Mouse (Mus musculus) lung, postnatal 0 days (tissue): ENCODE data around the gene Gm18596. TPM values are rescaled to one million over a fixed set of nuclear protein-coding genes. Genes with fewer than 3 reads are reported as not detected.
A peak's percentile ranks its signal among the peaks of the same experiment; 100 is the strongest.
"Not testable (repeated sequence)": the region's sequence is repeated elsewhere in the genome, so short reads cannot be mapped to it uniquely, and the experiment has no call there.

Source experiments
- ATAC-seq: fragments of 200-750 bp; cut with Nextera tagmentation; 2 replicates; pipeline ENCODE4 v1.8.0; 2017; ENCODE audit warnings: moderate library complexity
- DNase-seq: peaks from one replicate; pipeline ENCODE4 v3.0.0-alpha.2; 2016; ENCODE audit warnings: low spot score
- H3K27ac ChIP-seq: fragments of 300-500 bp; sonication (generic); 2 replicates; pipeline ENCODE4 v1.5.1; 2014; ENCODE audit warnings: antibody characterized with exemption, mild to moderate bottlenecking, low read length, mixed read lengths
- H3K27me3 ChIP-seq: fragments of 300-500 bp; sonication (generic); replicated peaks from 2 replicates; pipeline ENCODE4 v1.6.1; 2014; ENCODE audit warnings: low read length, mixed read lengths; ENCODE audit not compliant: insufficient read depth
- H3K36me3 ChIP-seq: fragments of 300-500 bp; sonication (generic); 2 replicates; pipeline ENCODE4 v1.6.1; 2014; ENCODE audit warnings: low read length, mixed read lengths; ENCODE audit not compliant: insufficient read depth
- H3K4me1 ChIP-seq: fragments of 300-500 bp; sonication (generic); 2 replicates; pipeline ENCODE4 v1.6.1; 2014; ENCODE audit warnings: antibody characterized with exemption, low read depth, low read length, mixed read lengths; ENCODE audit not compliant: insufficient read depth
- H3K4me2 ChIP-seq: fragments of 300-500 bp; sonication (generic); replicated peaks from 2 replicates; pipeline ENCODE4 v1.6.1; 2014; ENCODE audit warnings: low read depth, mild to moderate bottlenecking, low read length, moderate library complexity, mixed read lengths
- H3K4me3 ChIP-seq: fragments of 300-500 bp; sonication (generic); 2 replicates; pipeline ENCODE4 v1.5.1; 2014; ENCODE audit warnings: low read depth, low read length
- H3K9ac ChIP-seq: fragments of 300-500 bp; sonication (generic); replicated peaks from 2 replicates; pipeline ENCODE4 v1.6.1; 2014; ENCODE audit warnings: low read depth, mild to moderate bottlenecking
- H3K9me3 ChIP-seq: fragments of 300-500 bp; sonication (generic); 2 replicates; pipeline ENCODE4 v1.6.1; 2016; ENCODE audit warnings: low read length, mixed read lengths
- CTCF ChIP-seq: IDR thresholded peaks from 2 replicates; pipeline ENCODE4 v1.5.1; 2016; ENCODE audit warnings: antibody characterized with exemption, mild to moderate bottlenecking
- EP300 ChIP-seq: IDR thresholded peaks from 2 replicates; pipeline ENCODE4 v1.6.1; 2016; ENCODE audit warnings: antibody characterized with exemption, mild to moderate bottlenecking, control low read depth
- whole genome bisulfite sequencing: fragments of 180-500 bp; shearing (Covaris S2); extraction: QIAGEN DNeasy Blood & Tissue Kit; methylation state at CpG from one replicate; pipeline ENCODE4 v1.1.7; 2014; 5-methylcytosine and 5-hydroxymethylcytosine counted together
- polyA plus RNA-seq: library from polyadenylated mRNA; unstranded; fragments of >200 nt; fragmentation: Nextera tagmentation; extraction: Ambion mirVana; gene quantifications from 2 replicates; pipeline ENCODE4 v1.2.1, GENCODE M21; 2015

Gm18596 gene
- polyA plus RNA-seq, 1 experiment from 2014 or later: not detected

GRCm38 (mm10) chr10:77735928-77736327 lies 6.5 kb downstream of the Gm18596 start:
- Histone ChIP-seq H3K9ac (no peak overlapping the region), H3K27ac (no peak overlapping the region), H3K4me3 (no peak overlapping the region), H3K36me3 (no peaks in the 10 kb centered on the region), H3K9me3 (no peaks in the 10 kb centered on the region), H3K27me3 (no peaks in the 10 kb centered on the region), H3K4me2 (no peak overlapping the region), H3K4me1 (no peaks in the 10 kb centered on the region)
- WGBS: 86% methylated on average over 1 of the region's 1 CpGs
- TF ChIP-seq EP300 (no peak), CTCF (no peak)
- ATAC-seq (no peak), DNase-seq (no peak)

- DNase-seq: no peak
- Histone ChIP-seq H3K27me3 (no peaks in the 10 kb centered on the region), H3K4me2 (no peak overlapping the region), H3K4me1 (no peaks in the 10 kb centered on the region), H3K9ac (no peak overlapping the region), H3K9me3 (no peaks in the 10 kb centered on the region), H3K36me3 (no peaks in the 10 kb centered on the region), H3K27ac (no peak overlapping the region), H3K4me3 (no peak overlapping the region)
- no peak for ATAC-seq
- TF ChIP-seq CTCF: peak; percentile 49
- TF ChIP-seq EP300: no peak
- WGBS: 31% methylated on average over 4 of the region's 4 CpGs
Observed at GRCm38 (mm10) chr10:77729241-77729640, 13.2 kb downstream of the Gm18596 start.

- no peak overlapping the region for H3K4me2 ChIP-seq
- no peak overlapping the region for H3K27ac ChIP-seq
- H3K9me3 ChIP-seq: no peaks in the 10 kb centered on the region
- ATAC-seq (no peak), DNase-seq (no peak)
- H3K36me3 ChIP-seq: no peaks in the 10 kb centered on the region
- H3K9ac ChIP-seq: no peak overlapping the region
- TF ChIP-seq EP300 (no peak), CTCF (0 out of 2 replicates have a peak, but pooled peaks have one; percentile 4)
- no peaks in the 10 kb centered on the region for H3K27me3 ChIP-seq
- no peaks in the 10 kb centered on the region for H3K4me1 ChIP-seq
- no peak overlapping the region for H3K4me3 ChIP-seq
- 47% methylated on average over 4 of the region's 4 CpGs for WGBS
Observed at GRCm38 (mm10) chr10:77728280-77728679, 14.2 kb downstream of the Gm18596 start.

DNA sequence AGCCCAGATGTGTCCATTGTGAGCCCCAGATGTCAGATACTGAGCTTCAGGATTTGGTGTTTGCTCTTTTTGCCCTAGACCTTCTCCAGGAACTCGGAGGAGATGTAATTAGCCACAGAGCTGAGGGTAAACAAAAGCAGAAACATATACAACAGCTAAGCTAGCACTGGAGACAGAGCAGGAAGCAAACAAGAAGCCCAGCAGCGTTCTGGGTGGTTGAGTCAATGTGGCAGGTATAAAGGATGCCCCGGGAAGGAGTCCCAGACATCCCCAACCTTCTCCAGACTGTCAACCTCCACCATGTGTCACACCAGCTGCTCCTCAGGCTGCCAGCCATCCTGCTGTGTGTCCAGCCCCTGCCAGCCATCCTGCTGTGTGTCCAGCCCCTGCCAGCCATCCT lies 16.3 kb downstream of the Gm18596 start, which contains the start of gene Gm10100:
Gene Gm10100, plus strand, starts transcription at position 301 of the 400 bp plus-strand sequence.
- Histone ChIP-seq H3K27ac (no peak within 1 kb of the TSS), H3K27me3 (no peaks in the 10 kb centered on the region), H3K4me2 (no peak within 1 kb of the TSS), H3K9me3 (no peaks in the 10 kb centered on the region), H3K4me1 (no peaks in the 10 kb centered on the region), H3K4me3 (no peak within 1 kb of the TSS), H3K36me3 (no peaks in the 10 kb centered on the region), H3K9ac (no peak within 1 kb of the TSS)
- DNase-seq: no peak
- TF ChIP-seq CTCF (no peak), EP300 (no peak)
- 10% methylated on average over 3 of the region's 3 CpGs for WGBS
- ATAC-seq: no peak

GRCm38 (mm10) chr10:77724855-77725254 lies 17.6 kb downstream of the Gm18596 start:
- no peak for ATAC-seq
- H3K9ac ChIP-seq: no peak overlapping the region
- no peaks in the 10 kb centered on the region for H3K4me1 ChIP-seq
- no peaks in the 10 kb centered on the region for H3K36me3 ChIP-seq
- H3K9me3 ChIP-seq: no peaks in the 10 kb centered on the region
- no peak for TF ChIP-seq EP300
- peak; percentile 7; the same call in 1 of the 2 replicates for TF ChIP-seq CTCF
- H3K27ac ChIP-seq: no peak overlapping the region
- DNase-seq: no peak
- H3K4me3 ChIP-seq: no peak overlapping the region
- H3K4me2 ChIP-seq: no peak overlapping the region
- no peaks in the 10 kb centered on the region for H3K27me3 ChIP-seq
- WGBS: 70% methylated on average over 8 of the region's 8 CpGs

DNA sequence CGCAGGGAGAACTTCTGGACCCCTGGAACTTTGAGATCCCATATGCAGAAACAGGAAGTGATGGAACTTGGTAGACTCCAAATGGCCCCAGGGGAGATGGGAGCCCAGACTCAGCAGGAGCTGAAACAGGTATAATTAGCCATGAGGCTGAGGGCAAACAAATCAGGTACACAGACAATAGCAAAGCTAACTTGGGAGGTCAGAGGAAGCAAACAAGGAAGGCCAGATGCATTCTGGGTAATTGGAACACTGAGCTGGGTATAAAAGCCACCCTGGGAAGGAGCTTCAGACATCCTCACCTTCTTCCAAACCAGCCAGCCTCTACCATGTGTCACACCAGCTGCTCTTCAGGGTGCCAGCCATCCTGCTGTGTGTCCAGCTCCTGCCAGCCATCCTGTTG lies 22.1 kb downstream of the Gm18596 start, which contains the start of gene Krtap12-1:
Gene Krtap12-1, plus strand, starts transcription at position 301 of the 400 bp plus-strand sequence.
- H3K4me1 ChIP-seq, H3K27ac ChIP-seq, DNase-seq, H3K4me3 ChIP-seq, H3K9me3 ChIP-seq, H3K9ac ChIP-seq, H3K27me3 ChIP-seq, H3K36me3 ChIP-seq, H3K4me2 ChIP-seq, ATAC-seq: not testable (repeated sequence)
- WGBS: 73% methylated on average over 1 of the region's 1 CpGs

DNA sequence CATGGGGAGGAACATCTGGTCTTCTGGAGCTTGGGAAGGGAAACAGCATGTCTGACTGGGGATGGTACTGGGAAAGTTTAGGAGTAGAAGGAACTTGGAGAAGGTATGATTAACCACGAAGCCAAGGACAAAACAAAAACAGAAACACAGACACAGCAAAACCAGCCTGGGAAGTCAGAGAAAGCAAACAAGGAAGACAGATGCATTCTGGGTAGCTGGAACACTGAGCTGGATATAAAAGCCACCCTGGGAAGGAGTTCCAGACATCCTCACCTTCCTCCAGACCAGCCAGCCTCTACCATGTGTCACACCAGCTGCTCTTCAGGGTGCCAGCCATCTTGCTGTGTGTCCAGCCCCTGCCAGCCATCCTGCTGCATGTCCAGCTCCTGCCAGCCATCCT lies 26.9 kb downstream of the Gm18596 start, which contains the start of gene Gm10142:
Gene Gm10142, plus strand, starts transcription at position 301 of the 400 bp plus-strand sequence.
- 65% methylated on average over 1 of the region's 1 CpGs for WGBS
- ATAC-seq (no peak), DNase-seq (no peak)
- TF ChIP-seq EP300 (no peak), CTCF (no peak)
- Histone ChIP-seq H3K9me3 (no peaks in the 10 kb centered on the region), H3K4me2 (no peak within 1 kb of the TSS), H3K4me1 (no peaks in the 10 kb centered on the region), H3K4me3 (no peak within 1 kb of the TSS), H3K27me3 (no peaks in the 10 kb centered on the region), H3K27ac (no peak within 1 kb of the TSS), H3K36me3 (no peaks in the 10 kb centered on the region), H3K9ac (no peak within 1 kb of the TSS)
